Mouse (Mus musculus): ENCODE results near the gene Musk.

Musk gene

DNA sequence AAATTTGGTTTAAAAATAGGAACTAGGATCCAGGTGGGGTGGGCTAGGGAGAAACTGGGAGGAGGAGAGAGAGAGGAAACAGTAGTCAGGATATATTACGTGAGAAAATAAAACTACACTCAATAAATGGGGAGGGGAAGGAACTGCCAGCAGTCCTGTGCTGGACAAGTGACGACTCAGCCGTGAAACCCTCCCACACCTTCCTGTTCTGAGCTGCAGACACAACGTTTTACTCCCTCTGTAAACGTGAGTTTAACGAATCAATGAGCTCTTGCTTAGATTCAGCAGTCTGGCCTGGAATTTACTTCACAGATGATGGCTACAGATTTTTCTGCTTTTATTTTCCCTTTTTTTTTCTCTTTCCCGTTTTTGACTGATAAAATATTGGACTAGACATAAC is 18.8 kb downstream of the Musk start:
- in situ Hi-C loops (cut with MboI; ENCODE audit: low pct_unique_long_range_greater_than_20kb in 1 of 2, low sequenced_read_pairs in 2 of 2, unreplicated experiment in 1 of 2): no loop called here

DNA sequence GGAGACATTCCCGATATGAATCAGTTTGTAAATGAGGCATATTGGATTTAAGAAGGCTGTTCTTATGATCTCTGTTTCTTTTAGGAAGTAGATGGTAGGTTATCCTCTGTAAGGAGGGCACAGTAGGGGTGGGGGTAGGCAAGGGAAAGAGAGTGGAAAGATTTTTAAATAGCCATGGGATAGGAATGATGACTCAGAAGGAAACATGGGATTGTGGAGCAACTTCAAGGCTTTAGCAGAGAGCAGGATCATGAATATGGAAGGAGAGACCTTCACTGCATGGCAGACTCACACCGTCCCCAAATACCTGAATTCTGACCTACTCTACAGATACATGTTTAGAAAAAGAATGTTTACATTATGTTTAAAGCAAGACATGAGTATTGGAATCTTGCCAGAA is 21.7 kb downstream of the Musk start:
- in situ Hi-C loops (cut with MboI; ENCODE audit: low pct_unique_long_range_greater_than_20kb in 1 of 2, low sequenced_read_pairs in 2 of 2, unreplicated experiment in 1 of 2): no loop called here

DNA sequence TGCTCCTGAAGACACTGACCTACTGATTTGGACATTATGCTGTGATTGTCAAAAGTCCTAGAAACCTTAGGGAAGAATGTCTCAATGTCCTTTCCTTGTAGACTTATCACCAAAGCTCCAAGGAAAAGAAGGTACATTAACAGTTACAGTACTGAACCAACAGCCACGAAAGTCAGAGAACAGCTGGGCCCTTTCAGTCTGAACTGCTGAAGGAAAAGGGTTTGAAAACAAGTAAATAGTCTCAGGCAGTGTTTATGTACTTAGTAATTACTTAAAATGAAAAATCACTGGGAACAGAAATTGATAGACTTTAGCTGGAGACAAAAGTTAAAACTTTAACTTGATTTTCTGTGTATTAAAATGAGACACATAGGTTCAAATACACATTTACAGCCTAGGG is 27.6 kb downstream of the Musk start:
- in situ Hi-C loops (cut with MboI; ENCODE audit: low pct_unique_long_range_greater_than_20kb in 1 of 2, low sequenced_read_pairs in 2 of 2, unreplicated experiment in 1 of 2): no loop called here

DNA sequence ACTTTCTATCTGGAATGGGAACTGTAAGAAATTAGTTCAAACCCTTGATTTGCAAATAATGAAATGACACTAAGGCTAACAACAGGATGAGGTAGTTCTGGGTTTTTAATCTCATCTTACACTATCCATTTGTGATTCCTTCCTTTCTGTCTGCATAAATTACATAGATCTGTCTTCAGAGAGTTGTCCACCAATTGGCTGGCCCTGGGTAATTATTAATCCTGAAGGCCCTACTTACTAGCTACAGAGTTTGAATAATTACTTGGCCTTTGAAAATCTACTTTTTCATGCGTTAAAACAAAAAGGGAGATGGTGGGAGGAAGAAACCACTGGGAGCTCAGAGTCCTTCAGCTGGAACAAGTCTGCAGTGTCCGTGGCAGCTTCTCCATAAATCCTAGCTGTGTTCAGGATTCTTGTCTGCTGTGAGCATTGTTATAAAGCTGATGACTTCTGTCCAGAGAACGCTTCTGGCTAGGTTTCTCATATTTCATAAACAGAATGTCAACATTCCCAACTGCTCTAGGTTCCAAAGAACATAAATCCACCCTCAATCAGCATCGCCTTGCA is 29.3 kb downstream of the Musk start:
- in situ Hi-C loops (cut with MboI; ENCODE audit: low pct_unique_long_range_greater_than_20kb in 1 of 2, low sequenced_read_pairs in 2 of 2, unreplicated experiment in 1 of 2): no loop called here

DNA sequence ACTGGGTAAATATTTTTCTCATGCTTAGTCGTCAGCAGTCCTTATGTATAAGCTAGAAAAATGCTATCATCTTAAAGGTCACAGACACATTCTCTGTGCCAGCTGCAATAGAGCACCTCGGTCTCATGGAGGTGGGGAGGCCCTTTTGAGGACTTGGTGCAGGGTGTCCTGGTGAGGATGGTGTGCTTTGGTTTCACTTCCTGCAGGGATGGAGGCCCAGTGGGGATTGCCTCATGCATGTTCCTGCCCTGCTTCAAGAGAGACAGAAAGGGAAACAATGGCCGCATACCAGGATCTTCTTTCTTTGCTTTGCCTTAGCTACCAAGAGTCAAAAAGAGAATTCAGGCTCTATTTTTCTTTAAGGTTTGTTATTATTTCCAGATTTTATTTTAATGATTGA is 31.8 kb downstream of the Musk start:
- in situ Hi-C loops (cut with MboI; ENCODE audit: low pct_unique_long_range_greater_than_20kb in 1 of 2, low sequenced_read_pairs in 2 of 2, unreplicated experiment in 1 of 2): no loop called here

DNA sequence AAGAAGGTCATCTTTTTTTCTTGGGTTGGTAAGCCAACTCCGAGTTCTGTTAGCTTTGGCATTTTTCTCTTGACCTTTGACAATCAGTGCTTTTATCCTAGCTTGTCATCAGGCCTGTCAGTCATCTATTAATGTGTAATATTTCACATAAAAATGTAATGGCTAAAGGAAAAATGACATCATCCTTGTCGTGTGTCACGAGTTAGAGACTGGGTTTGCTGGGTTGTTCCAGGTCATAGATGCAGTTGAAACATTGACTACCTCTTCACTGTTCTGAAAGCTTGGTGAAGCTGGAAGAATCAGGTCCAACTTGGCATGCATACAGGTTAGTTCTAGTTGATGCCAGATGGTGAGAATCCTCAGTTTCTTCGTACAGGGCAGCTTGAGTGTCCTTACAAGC is 34.5 kb downstream of the Musk start:
- in situ Hi-C loops (cut with MboI; ENCODE audit: low pct_unique_long_range_greater_than_20kb in 1 of 2, low sequenced_read_pairs in 2 of 2, unreplicated experiment in 1 of 2): no loop called here

DNA sequence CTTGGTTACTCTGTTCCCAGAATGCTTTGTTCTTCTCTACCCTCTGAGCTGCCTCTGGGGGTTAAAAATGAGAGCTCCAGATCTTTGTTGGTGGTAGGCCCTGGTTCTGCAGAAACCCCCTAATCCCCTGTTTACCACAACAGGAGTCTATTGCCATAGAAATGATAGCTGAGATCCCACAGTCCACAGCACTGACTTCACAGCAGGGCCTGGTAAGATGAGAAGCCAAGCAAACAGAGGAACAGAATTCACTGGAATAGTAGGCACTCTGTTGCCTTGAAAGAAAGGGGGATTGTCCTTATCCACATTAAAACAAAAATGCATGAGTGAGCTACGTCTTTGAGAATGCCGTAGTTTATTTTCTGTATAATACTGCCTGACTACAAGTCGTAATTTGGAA is 41.0 kb downstream of the Musk start:
- in situ Hi-C loops (cut with MboI; ENCODE audit: low pct_unique_long_range_greater_than_20kb in 1 of 2, low sequenced_read_pairs in 2 of 2, unreplicated experiment in 1 of 2): no loop called here

DNA sequence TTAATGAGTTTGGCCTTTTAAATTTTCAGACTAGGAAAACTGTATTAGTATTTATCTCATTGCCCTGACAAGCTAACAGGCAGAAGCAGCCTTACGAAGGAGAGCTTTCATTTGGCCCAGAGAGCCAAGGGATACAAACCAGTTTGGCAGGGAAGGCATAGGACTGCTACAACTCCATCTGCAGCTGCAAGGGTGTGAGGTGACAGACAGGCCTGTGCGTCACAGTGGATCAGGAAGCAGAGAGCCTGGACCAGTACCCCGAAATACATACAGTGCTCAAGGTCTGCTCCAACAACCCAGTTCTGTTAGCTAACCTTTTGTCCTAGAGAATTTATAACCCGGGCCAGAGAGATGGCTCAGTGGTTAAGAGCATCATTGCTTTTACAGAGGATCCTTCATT is 42.5 kb downstream of the Musk start:
- in situ Hi-C loops (cut with MboI; ENCODE audit: low pct_unique_long_range_greater_than_20kb in 1 of 2, low sequenced_read_pairs in 2 of 2, unreplicated experiment in 1 of 2): no loop called here

DNA sequence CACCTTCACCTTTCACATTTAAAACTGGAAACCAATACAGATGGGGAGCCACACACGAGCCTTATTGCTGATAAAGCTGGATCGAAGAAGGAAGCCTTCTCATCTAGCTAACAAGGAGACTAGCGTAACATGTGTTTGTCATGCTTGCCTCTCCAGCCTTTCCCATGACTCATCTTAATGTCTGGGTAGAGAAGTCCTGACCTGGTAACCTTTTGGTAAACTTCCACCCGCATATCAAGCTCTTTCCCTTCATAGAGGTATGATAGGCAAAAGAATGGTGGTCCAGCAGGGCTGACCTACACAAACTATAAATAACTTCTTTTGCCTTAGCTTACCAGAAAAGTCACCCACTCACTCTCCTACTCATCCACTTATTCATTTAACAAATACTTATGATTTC is 44.3 kb downstream of the Musk start:
- in situ Hi-C loops (cut with MboI; ENCODE audit: low pct_unique_long_range_greater_than_20kb in 1 of 2, low sequenced_read_pairs in 2 of 2, unreplicated experiment in 1 of 2): no loop called here

DNA sequence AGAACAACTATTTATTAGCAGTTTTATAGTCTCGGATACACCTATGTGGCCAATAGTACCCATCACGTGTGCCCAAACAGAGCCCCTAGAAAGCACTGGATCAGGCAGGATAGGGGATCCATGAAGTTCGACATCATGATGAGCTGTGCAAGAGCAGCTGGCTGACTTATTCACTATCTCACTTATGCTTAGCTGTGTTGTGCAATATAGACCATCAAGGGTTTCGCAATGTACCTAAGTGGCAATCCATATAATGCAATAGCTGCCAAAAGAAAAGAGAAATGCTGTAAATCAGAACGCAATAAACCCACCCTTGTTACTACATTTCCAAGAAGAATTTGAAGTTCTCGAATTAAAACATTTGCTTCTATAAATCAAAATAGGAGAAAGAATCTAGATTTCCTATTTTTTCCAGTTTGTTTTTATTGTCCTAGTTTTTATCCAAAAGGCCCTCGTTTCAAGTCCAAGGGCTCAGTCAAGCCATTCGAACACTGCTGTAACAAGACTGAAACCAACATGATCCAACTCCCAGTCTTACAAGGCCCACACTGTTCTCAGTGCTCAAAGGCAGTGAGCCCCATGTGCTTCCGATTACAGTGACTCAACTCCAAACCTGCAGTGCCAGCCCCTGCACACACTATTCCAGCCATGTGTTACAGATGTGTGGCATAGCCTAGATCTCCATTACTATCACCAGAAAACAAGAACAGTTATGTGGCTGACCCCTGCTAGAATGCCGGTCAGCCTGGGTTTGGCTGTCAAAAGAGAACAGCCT is 45.3 kb downstream of the Musk start:
- in situ Hi-C loops (cut with MboI; ENCODE audit: low pct_unique_long_range_greater_than_20kb in 1 of 2, low sequenced_read_pairs in 2 of 2, unreplicated experiment in 1 of 2): no loop called here

DNA sequence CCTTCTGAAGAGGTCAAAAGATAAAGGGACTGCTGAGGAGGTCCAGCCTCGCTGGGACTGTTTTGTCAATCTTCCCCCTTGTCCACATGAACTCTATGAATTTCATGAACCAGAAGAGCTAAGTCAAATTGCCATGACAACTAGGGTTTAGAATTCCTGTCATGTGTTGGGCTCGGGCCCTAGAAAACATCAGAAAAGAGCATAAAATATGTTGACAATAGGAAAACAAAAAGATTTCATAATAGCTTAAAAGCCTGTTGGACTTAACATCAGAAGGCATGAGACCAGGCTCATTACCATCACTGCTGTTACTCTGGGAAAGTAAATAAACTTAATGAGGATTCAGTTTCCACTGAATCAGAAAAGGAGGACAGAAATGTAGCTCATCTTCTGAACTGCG is 46.6 kb downstream of the Musk start:
- in situ Hi-C loops (cut with MboI; ENCODE audit: low pct_unique_long_range_greater_than_20kb in 1 of 2, low sequenced_read_pairs in 2 of 2, unreplicated experiment in 1 of 2): no loop called here

DNA sequence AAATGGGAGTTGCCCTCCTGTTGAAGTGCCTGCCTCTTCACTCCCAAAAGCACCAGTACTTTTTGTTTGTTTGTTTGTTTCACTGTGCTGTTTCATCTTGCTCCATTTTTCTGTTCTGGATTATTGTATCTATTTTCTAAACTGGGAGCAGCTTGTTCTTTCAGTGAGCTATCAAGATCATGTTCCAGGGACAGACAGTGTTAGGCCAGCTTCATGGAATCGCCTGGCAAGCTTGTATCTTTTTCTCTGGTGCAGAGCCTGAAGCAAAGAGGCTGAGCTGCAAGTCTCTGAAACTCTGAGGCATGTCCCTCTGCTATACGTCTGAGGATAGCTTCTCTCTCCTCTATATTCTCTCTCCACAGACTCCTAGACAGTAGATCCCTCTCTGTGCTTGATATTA is 50.5 kb downstream of the Musk start:
- in situ Hi-C loops (cut with MboI; ENCODE audit: low pct_unique_long_range_greater_than_20kb in 1 of 2, low sequenced_read_pairs in 2 of 2, unreplicated experiment in 1 of 2): no loop called here

DNA sequence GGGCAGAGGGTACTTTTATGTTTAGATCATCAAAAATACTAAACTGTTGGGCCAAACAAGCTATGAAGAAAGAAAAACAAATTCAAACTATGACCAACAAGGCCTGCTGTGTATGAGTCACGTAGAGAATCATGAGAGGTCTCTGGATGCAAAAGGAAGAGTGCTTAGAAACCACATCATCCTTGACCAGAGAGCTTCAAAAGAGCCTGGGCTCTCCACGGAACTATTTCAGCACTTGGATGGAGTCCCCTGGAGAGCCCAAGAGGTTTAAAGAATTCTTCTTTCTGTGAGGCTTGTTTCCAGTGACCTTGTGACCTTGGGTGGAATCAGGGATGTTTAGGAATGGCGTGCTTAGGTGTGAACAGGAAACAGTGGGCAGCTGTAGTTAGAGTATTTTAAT is 53.5 kb downstream of the Musk start:
- in situ Hi-C loops (cut with MboI; ENCODE audit: low pct_unique_long_range_greater_than_20kb in 1 of 2, low sequenced_read_pairs in 2 of 2, unreplicated experiment in 1 of 2): no loop called here

DNA sequence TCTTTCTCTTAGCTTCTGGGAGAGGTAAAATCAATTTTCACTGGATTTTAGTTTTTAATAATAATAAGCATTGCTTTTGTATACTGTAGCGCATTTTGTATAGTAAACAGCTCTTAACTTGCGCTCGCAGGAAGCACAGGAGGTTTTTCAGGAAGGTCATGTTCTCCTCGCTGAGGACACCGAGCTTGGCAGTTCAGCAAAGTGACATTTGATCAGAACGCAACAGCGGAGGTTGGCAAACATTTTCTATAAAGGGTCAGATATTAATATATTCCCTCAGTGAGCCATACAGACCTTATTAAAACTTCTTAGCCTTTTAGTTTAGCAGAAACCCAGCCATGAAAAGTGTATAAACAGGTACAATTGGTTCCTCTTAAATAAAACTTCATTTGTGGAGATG is 64.4 kb downstream of the Musk start:
- in situ Hi-C loops (cut with MboI; ENCODE audit: low pct_unique_long_range_greater_than_20kb in 1 of 2, low sequenced_read_pairs in 2 of 2, unreplicated experiment in 1 of 2): no loop called here

DNA sequence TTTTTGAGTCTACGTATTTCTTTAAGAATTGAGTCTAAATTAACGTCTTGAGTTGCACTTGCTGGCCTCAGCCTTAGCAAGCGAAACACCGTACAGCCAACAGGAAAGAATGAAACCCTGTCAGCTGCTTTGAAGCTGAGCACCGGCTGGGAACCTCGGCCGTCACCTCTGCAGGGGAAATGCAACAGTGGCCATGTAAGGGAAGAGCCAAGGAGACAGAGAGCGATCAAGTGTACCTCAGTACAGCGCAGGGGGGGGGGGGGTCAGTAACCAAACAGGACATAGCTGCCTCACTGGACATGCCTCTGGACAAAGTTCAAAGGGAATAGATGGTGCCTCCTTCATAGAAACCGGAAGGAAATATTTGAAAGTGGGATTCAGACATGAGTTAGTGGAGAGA is 65.4 kb downstream of the Musk start:
- in situ Hi-C loops (cut with MboI; ENCODE audit: low pct_unique_long_range_greater_than_20kb in 1 of 2, low sequenced_read_pairs in 2 of 2, unreplicated experiment in 1 of 2): no loop called here

DNA sequence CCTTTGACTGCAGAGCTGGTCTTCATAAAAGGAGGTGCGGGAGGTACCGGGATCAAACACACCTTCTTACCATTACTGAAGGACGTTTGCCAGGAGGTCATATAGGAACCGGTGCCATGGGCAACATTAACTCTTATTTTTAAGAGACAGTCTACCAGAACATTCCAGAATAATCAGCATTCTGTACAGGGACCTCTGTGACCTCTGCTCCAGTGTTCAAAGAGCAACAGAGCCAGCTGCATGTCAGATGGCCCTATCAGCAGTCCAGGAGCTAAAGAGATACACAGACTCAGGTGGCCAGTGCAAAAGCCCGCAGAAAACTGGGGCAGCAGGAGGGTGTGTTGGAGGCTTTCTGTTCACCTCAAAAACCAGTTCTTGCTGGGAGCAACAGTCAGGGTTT is 65.8 kb downstream of the Musk start:
- in situ Hi-C loops (cut with MboI; ENCODE audit: low pct_unique_long_range_greater_than_20kb in 1 of 2, low sequenced_read_pairs in 2 of 2, unreplicated experiment in 1 of 2): no loop called here

DNA sequence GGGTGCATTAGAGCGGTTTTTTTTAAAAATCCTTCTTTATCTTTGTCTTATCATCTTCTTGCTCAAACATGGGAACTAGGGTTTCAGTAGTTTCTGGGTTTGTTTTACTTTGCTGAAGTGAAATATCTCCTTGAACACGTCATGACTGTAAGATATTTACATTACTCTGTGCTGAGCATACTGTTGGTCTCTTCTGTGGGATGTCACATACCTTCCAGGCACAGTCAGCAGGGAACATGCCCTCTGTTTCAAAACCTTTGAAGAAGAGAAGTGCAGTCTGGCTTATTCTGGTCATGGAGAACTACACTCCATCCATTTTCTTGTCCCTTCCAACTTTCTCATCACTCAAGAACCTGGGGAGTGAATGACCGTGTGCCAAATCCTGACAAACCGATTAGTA is 73.2 kb downstream of the Musk start:
- in situ Hi-C loops (cut with MboI; ENCODE audit: low pct_unique_long_range_greater_than_20kb in 1 of 2, low sequenced_read_pairs in 2 of 2, unreplicated experiment in 1 of 2): no loop called here

DNA sequence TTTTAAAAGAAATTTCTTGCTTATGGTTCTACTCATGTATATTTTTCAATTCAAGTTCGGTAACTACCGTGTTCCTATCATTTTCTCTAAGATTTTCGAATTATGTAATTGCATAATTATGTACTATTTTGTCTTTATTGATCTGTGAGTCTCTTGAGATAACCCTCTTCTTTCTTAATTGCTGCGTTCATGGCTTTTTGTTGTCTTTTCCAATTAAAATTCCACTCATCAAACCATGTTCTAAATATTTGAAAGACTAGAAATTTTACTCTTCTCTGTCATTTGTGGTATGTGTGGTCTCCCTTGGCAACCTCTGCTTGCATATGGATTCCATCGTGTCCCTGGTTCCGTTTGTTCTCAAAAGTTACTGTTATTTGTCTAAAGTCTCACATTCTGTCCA is 79.6 kb downstream of the Musk start:
- in situ Hi-C loops (cut with MboI; ENCODE audit: low pct_unique_long_range_greater_than_20kb in 1 of 2, low sequenced_read_pairs in 2 of 2, unreplicated experiment in 1 of 2): no loop called here

DNA sequence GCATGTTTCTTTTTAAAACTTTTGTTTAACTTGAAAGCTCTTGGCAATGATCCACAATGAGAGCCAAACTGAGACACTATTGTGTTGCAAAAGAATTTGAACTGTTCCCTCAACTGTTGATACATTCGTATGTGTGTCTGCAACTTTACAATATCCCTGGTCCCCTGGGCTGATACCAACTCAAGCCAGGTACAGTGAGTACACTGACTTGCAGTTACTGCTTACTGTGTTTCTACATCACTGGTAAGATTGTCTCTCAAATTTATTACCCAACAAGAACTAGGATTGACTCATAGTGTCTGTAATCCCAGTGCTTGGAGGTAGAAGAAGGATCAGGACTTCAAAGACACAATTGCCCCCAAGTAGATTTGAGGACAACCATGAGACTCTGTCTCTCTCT is 85.3 kb downstream of the Musk start:
- in situ Hi-C loops (cut with MboI; ENCODE audit: low pct_unique_long_range_greater_than_20kb in 1 of 2, low sequenced_read_pairs in 2 of 2, unreplicated experiment in 1 of 2): no loop called here

DNA sequence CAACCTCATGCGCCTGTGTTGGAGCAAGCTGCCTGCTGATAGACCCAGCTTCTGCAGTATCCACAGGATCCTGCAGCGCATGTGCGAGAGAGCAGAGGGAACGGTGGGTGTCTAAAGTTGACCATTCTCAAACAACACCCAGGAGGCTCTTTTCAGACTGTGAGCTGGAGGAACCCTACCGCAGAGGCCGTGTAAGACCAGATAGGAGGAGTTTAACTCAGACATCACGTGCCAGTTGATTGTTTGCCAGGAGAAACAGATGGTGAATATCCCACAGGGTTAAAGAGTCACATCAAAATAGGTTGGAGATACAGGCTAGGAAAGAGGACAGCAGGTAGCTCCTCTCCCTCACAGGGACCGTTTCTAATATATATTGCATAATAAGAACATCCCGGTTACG is 87.8 kb downstream of the Musk start:
- in situ Hi-C loops (cut with MboI; ENCODE audit: low pct_unique_long_range_greater_than_20kb in 1 of 2, low sequenced_read_pairs in 2 of 2, unreplicated experiment in 1 of 2): no loop called here
